Mouse (Mus musculus): ENCODE measurements at regions not wholly inside any gene's neighbourhood (a gene's known extent, or its start where the extent isn't known, plus 50 kb on each side); places are given as distances from the start of the nearest gene placed in this dataset.

DNA sequence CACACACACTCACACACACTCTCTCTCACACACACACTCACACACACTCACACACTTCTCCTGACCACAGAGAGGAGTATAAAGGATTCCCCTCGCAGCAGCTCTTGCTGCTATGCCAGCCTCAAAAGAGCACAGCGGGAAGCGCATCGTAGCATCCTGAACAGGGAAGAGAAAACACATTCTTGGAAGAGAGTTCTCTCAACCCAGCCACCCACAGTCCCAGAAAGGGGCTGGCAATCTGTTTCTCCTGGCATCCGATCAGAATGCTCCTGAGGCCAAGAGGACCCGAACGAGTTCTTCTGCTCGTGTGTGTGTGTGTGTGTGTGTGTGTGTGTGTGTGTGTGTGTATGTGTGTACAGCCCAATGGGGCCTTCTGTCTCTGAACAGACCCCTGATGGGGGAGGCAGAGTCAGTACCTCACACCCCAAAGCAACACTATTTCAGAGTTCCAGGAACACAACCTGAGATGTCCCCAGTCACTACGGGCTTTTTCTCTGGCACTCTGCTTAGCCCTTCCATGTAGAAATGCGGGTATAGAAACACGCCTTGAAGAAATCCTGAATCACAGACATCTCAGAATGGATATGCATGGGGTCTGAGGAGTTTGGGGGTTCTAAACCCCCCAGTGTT is 122.8 kb downstream of the Rplp1 start:
- no peaks in the 10 kb centered on the region for H3K27me3 ChIP-seq (ENCODE audit: control insufficient read depth, insufficient read depth, low read length, poor library complexity, severe bottlenecking)
- no peaks in the 10 kb centered on the region for H3K9me3 ChIP-seq (replicated peaks; ENCODE audit: control insufficient read depth, insufficient read depth, low read length, poor library complexity, severe bottlenecking)
- no peak overlapping the region for H3K27ac ChIP-seq (ENCODE audit: insufficient read depth, low read length)
- no peak overlapping the region for H3K4me3 ChIP-seq (ENCODE audit: low read depth, low read length)
- TF ChIP-seq EP300 (IDR thresholded peaks at IDR 0.05; ENCODE audit: insufficient read depth, low read depth, low read length) = no peak
- TF ChIP-seq CTCF (IDR thresholded peaks at IDR 0.05; ENCODE audit: low read depth, low read length) = no peak
- no peak for TF ChIP-seq POLR2A (IDR thresholded peaks at IDR 0.05; ENCODE audit: insufficient read depth, low read length)
- no peak overlapping the region for H3K9ac ChIP-seq (ENCODE audit: low read depth, poor library complexity, severe bottlenecking)
- H3K36me3 ChIP-seq (ENCODE audit: control insufficient read depth, insufficient read depth, low read length, poor library complexity, severe bottlenecking) = no peaks in the 10 kb centered on the region
- no peaks in the 10 kb centered on the region for H3K4me1 ChIP-seq (ENCODE audit: control insufficient read depth, insufficient read depth, low read length)

DNA sequence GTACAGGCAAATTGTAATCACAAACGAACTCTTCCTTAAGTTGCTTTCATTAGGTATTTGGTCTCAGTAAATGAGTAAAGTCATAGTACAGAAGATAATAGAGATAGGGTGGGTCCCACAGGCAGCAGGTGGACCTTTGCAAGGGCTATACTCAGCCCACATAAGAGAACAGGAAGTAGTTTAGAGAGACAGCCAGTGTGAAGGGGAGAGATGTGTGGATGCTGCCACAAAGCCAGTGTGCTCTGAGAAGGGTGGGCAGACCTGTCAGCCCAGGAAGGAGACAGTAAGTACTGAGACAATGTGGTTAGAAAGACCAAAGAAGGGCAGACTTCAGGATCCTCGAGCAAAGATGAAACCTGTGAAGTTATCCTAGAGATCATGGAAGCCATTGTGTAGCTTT is 123.5 kb downstream of the Rplp1 start:
- H3K27ac ChIP-seq (ENCODE audit: insufficient read depth, low read length) = no peak overlapping the region
- no peaks in the 10 kb centered on the region for H3K27me3 ChIP-seq (ENCODE audit: control insufficient read depth, insufficient read depth, low read length, poor library complexity, severe bottlenecking)
- H3K36me3 ChIP-seq (ENCODE audit: control insufficient read depth, insufficient read depth, low read length, poor library complexity, severe bottlenecking) = no peaks in the 10 kb centered on the region

DNA sequence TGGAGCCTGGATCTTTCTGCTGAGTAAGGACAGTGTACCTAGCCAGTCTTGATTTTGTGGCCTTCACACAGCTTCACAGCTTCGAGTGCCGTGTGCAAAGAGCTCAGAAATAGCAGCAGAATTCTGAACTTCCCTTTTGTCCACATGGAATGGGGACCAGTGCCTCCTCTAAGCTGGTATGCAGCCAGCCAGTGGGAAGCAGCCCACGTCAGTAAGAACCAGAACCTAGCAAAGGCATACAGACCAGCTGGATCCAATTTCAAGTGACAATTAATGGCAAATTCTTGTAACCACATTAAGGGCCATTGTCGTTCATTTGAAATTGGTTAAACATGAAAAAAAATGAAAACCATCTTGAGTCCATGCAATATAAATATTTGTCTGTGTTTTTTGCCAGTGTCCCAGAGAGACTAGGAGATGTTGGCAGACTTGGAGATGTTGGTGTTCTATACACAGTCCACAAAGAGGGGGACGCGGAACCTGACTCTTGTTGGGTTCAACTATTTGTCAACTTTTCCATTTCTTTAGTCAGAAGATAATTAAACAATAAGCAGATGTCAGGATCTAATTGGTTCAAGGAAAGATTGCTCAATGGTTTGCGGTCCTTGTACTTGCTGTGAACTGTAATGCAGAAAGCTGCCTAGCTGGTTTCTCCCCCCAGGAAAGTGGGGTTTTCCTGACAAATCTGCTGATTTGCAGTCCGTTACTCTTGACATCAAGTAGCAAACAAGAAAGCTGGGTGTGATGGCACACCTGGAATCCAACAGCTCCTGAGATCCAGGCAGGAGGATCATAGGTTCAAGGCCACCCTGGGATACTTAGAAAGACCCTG is 125.1 kb downstream of the Rplp1 start:
- no peaks in the 10 kb centered on the region for H3K27me3 ChIP-seq (ENCODE audit: control insufficient read depth, insufficient read depth, low read length, poor library complexity, severe bottlenecking)
- H3K27ac ChIP-seq (ENCODE audit: insufficient read depth, low read length) = no peak overlapping the region
- H3K9ac ChIP-seq (ENCODE audit: low read depth, poor library complexity, severe bottlenecking) = no peak overlapping the region
- H3K4me3 ChIP-seq (ENCODE audit: low read depth, low read length) = no peak overlapping the region
- no peaks in the 10 kb centered on the region for H3K9me3 ChIP-seq (replicated peaks; ENCODE audit: control insufficient read depth, insufficient read depth, low read length, poor library complexity, severe bottlenecking)
- H3K4me1 ChIP-seq (ENCODE audit: control insufficient read depth, insufficient read depth, low read length) = no peaks in the 10 kb centered on the region
- no peak for TF ChIP-seq CTCF (IDR thresholded peaks at IDR 0.05; ENCODE audit: low read depth, low read length)
- no peak for TF ChIP-seq POLR2A (IDR thresholded peaks at IDR 0.05; ENCODE audit: insufficient read depth, low read length)
- TF ChIP-seq EP300 (IDR thresholded peaks at IDR 0.05; ENCODE audit: insufficient read depth, low read depth, low read length) = no peak
- H3K36me3 ChIP-seq (ENCODE audit: control insufficient read depth, insufficient read depth, low read length, poor library complexity, severe bottlenecking) = no peaks in the 10 kb centered on the region

More for the DNA sequence above, 123.5 kb downstream of the Rplp1 start:
- Histone ChIP-seq H3K9me3 (replicated peaks; ENCODE audit: control insufficient read depth, insufficient read depth, low read length, poor library complexity, severe bottlenecking) (no peaks in the 10 kb centered on the region), H3K4me3 (ENCODE audit: low read depth, low read length) (no peak overlapping the region), H3K4me1 (ENCODE audit: control insufficient read depth, insufficient read depth, low read length) (no peaks in the 10 kb centered on the region), H3K9ac (ENCODE audit: low read depth, poor library complexity, severe bottlenecking) (no peak overlapping the region)
- TF ChIP-seq CTCF (IDR thresholded peaks at IDR 0.05; ENCODE audit: low read depth, low read length) (no peak), EP300 (IDR thresholded peaks at IDR 0.05; ENCODE audit: insufficient read depth, low read depth, low read length) (no peak), POLR2A (IDR thresholded peaks at IDR 0.05; ENCODE audit: insufficient read depth, low read length) (no peak)

DNA sequence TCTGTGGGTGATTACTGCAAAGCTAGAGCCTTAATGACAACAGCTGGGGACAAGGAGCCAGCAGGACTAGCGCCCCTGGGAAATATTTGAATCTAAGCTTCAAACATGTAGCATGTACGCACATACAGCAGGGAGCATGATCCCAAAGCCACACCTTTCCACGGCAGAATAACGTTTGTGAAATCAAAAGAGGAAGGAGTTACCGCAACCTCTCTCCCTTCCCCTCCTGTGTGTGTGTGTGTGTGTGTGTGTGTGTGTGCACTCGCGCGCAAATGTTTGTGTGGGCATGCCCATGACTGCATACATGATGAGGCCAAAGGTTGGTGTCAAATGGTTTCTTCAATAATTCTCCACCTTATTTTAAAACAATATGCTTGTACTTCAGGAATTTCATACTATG is 132.9 kb downstream of the Rplp1 start:
- no peaks in the 10 kb centered on the region for H3K36me3 ChIP-seq (ENCODE audit: control insufficient read depth, insufficient read depth, low read length, poor library complexity, severe bottlenecking)
- H3K9ac ChIP-seq (ENCODE audit: low read depth, poor library complexity, severe bottlenecking) = no peak overlapping the region
- TF ChIP-seq POLR2A (IDR thresholded peaks at IDR 0.05; ENCODE audit: insufficient read depth, low read length) = no peak
- H3K9me3 ChIP-seq (replicated peaks; ENCODE audit: control insufficient read depth, insufficient read depth, low read length, poor library complexity, severe bottlenecking) = no peaks in the 10 kb centered on the region; the same call in 1 of the 2 replicates
- no peaks in the 10 kb centered on the region for H3K27me3 ChIP-seq (ENCODE audit: control insufficient read depth, insufficient read depth, low read length, poor library complexity, severe bottlenecking)
- no peak overlapping the region for H3K27ac ChIP-seq (ENCODE audit: insufficient read depth, low read length)
- no peak overlapping the region for H3K4me3 ChIP-seq (ENCODE audit: low read depth, low read length)
- no peaks in the 10 kb centered on the region for H3K4me1 ChIP-seq (ENCODE audit: control insufficient read depth, insufficient read depth, low read length)

DNA sequence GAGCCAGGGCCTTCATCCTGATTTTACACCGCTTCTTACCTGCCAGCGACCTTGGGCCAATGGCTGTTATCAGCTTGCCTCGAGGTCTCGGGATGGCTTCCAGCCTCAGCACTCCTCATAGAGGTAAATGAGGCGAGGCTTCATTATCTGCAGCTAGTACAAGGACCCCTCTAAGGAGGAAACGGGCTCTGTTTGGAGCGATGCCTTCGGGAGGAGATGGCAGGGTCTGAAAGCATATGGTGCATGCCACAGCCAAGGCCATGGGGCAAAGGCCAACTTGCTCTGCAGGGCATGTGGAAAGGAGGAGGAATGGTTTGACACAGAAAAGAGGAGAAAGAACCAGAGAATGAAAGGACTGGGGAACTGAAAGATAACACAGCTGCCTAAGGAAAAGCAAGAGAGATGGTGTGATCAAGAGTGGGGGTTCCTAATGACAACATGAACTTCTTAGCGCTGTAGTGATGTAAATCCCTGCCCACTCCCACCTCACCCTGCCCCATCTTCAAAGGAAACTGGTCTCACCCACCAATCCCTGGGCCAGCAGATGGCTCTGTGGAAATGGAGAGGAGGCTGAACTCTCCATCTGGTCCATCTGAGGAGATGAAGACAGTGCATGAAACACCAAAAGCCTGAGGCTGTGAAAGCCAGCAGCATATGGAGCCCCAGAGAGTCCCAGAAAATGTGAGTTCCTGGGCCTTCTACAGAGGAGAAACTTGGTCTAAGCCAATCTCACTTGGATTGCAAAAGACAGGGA is 134.0 kb downstream of the Rplp1 start:
- TF ChIP-seq EP300 (IDR thresholded peaks at IDR 0.05; ENCODE audit: insufficient read depth, low read depth, low read length) (no peak), CTCF (IDR thresholded peaks at IDR 0.05; ENCODE audit: low read depth, low read length) (no peak), POLR2A (IDR thresholded peaks at IDR 0.05; ENCODE audit: insufficient read depth, low read length) (no peak)
- no peak overlapping the region for H3K9ac ChIP-seq (ENCODE audit: low read depth, poor library complexity, severe bottlenecking)
- H3K27me3 ChIP-seq (ENCODE audit: control insufficient read depth, insufficient read depth, low read length, poor library complexity, severe bottlenecking) = no peaks in the 10 kb centered on the region

More for the DNA sequence above, 134.0 kb downstream of the Rplp1 start:
- no peaks in the 10 kb centered on the region for H3K4me1 ChIP-seq (ENCODE audit: control insufficient read depth, insufficient read depth, low read length)
- H3K9me3 ChIP-seq (replicated peaks; ENCODE audit: control insufficient read depth, insufficient read depth, low read length, poor library complexity, severe bottlenecking) = no peaks in the 10 kb centered on the region; the same call in 1 of the 2 replicates
- no peaks in the 10 kb centered on the region for H3K36me3 ChIP-seq (ENCODE audit: control insufficient read depth, insufficient read depth, low read length, poor library complexity, severe bottlenecking)
- H3K4me3 ChIP-seq (ENCODE audit: low read depth, low read length) = no peak overlapping the region
- H3K27ac ChIP-seq (ENCODE audit: insufficient read depth, low read length) = no peak overlapping the region
